Mouse (Mus musculus) erythroblast, adult 5-6 weeks (primary cell): ENCODE measurements around the gene Sltm. TPM values are rescaled to one million over a fixed set of nuclear protein-coding genes. Genes with fewer than 3 reads are reported as not detected.

ENCODE experiments used
- ATAC-seq: replicated peaks from 2 replicates; pipeline ENCODE4 v1.8.0; 2016; ENCODE audit warnings: moderate number of reproducible peaks, mild to moderate bottlenecking, moderate TSS enrichment, inconsistent platforms; ENCODE audit not compliant: poor library complexity, low FRiP score, severe bottlenecking
- total RNA-seq, 2 experiments: library from RNA; stranded (forward) in 1 of 2; stranded (reverse) in 1 of 2; fragments of 150-400 nt in 1 of 2; fragments of 200-764, 138-1000 nt in 1 of 2; gene quantifications; 2 replicates each; pipeline versions ENCODE4 v1.2.3 to v1.2.4; 2015 to 2017; ENCODE audit warnings: low replicate concordance in 2 of 2

The Sltm gene
- total RNA-seq (2015; ENCODE audit: low replicate concordance), result 15.4 and 29.9 TPM in 2 replicates
- 25.6 and 33.6 TPM in 2 replicates for total RNA-seq (2017; ENCODE audit: low replicate concordance)

- peak; percentile 94 for ATAC-seq
These were observed at the start of gene Sltm for GRCm38 (mm10) chr9:70542305-70543041. TSS of gene Sltm (plus strand) at chr9:70542754.

DNA sequence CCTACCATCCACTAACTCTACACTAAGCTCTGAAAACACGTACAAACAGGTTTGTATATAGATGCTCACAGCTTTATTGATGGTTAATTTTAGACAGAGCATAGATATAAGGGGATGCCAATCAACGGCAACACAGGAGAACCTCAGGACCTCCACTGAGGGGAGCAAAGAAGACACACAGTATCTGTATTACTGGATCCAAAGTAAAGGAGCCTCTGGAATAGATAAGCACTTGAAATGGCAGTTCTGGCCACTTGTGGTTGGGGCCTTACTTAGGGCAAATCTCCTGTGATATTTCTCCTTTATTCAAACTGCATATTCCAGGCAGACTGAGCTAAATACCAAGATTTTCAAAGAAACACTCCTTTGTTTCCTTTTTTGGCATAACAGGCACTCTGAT, 49.5 kb upstream of the Sltm start:
- no peak for ATAC-seq

DNA sequence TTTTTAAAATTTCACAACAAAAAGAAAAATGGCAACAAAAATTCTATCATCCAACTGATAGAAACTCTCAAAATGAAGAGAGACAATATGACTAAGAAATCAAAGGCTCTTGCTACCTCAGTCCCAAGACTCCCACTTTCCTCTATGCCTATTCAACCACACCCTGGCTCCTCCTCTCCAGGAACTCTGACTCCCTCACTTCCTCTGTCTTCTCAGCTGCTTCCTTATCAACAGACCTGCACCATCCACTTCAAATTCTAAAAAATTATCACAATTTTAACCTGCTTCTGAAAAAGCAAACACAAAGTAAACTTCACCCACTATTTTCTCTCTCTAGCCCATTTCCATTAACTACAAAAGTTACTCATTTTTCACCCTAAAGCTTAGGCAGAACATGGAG, 45.6 kb upstream of the Sltm start:
- ATAC-seq, result no peak

DNA sequence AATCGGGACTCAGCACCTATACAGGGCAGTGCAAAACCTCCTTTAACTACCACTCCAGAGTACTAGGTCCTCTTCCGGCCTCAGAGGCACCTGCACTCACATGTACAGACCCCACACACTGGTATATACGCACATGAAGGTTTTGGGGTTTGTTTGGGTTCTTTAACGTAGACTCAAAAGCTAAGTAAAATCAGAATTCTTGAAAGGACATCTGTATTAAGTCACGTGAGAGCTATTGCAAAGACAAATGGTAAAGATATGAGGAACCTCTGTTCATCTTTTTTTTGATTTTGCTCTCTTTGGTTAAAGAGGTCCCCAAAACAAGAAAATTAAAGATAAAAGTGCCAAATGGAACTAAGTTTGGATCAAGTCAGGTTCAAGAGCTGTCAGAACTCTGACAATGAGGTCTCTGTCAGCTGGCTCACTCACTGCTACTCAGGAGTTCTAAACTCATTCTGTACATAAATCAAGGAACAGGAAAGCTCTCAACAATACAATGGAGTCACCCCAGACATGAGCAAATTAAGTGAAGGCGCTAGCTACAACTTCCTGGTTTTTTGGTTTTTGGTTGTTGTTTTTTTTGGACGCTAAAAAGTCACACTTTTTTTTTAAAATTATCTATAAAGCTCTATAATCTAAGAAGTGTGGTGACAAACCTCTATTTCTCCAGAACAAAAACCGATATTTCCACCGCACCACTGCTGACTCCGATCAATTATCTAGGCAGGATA, 40.1 kb upstream of the Sltm start:
- no peak for ATAC-seq

DNA sequence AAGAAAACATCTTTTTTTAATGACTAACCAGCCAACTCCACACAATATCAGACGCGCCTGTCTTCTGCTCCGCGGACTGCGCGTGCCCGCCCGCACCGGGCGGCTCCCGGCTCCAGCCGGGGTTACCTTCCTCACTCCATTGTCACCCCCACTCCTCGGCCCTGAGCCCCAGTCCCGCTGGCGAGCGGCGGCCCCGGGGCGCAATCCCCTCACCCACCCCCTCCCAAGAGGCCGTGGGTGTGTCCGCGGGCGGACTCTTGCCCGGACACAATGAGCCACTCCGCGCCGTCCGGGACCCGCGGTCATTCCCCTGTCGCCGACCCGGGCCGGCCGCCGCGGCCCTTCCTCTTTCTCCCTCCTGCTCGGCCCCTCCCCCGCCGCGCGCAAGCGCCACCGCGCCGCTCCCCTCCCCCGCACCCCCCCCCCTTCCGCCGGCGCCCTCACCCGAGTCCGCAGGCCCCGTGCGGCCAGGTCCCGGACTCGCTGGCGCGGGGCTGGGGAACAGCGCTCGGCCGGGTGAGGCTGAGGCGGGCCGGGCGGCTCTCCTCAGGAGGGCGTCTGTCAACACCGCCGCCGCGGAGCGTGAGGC, 39.4 kb upstream of the Sltm start:
- ATAC-seq, result peak; percentile 70

- ATAC-seq, result peak; percentile 97
These were observed 38.9 kb upstream of the Sltm start, which contains the start of gene Rnf111 for GRCm38 (mm10) chr9:70503626-70504041. TSS of gene Rnf111 (minus strand) at chr9:70503725.

- no peak for ATAC-seq
These were observed 36.4 kb upstream of the Sltm start for GRCm38 (mm10) chr9:70506186-70506585.

DNA sequence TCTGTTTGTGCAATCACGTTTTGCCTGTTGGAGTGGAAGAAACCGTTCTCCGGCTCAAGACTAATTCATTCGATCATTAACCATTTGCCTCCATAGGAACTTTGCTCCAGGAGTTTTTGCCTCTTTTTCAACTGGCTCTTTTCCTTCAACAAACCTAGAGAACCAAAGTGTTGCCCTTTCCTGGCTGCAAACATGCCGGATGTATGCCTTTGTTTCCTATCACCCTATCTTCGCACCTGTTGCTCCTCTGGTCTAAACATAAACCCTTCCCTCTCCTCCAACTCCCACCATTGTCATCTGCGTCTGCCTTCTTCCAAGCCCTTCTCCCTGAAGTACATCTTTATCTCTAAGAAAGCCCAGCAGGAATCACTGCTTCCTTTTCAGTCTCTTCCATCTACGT, 35.8 kb upstream of the Sltm start:
- no peak for ATAC-seq

DNA sequence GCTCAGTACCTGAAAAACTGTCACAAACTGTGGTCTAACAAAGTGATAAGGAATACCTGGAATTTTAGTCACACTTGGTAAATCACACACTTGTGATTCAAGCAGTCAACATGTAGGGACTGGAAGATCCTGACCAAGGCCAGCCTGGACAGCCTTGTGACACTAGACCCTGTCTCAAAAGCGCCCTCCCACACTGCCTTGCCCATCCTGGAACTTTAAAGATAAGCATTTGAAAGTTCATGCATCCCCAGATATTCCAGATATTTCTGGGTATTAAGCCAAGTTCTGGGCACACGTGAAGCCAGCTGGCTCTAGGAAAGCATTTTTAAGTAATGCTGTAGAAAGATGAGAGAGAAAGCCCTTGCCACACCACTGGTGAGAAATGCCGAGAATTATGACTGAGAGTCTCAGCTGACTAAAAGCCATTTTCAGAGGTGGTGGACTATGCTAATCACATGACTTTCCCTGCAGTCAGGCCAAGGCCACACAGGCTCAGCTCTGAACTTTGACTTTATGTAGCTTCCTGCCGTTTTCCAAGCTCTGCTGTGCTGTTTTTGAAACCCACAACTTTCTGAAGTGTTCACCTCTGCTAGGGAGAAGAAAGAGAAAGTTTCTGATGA, 32.5 kb upstream of the Sltm start:
- no peak for ATAC-seq

DNA sequence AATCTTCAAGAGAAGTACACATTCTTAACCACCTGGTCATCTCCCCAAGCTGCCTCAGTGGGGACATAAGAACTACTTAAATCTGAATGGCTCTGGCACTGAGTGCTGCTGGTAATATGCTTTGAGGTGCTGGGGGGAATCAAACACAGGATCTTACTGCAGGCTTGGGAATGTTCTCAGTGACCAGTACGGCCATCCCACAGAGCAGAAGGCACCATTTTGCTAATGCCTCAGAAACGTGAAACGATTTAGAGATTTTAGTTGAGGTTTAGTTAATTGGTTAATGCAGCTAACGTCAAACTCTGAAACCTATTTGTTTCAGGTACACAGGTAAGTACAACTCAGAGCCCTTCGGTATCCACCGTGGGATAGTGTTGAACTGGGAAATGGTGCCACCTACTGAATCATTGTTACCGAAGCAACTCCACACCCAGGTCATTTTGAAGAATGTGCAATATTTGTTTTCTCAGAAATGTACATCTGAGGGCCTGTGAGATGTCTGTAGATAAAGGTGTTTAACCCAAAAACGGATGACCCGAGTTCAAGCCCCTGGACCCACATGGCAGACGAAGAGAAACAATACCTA, 31.5 kb upstream of the Sltm start:
- ATAC-seq, result no peak

- ATAC-seq, result no peak
These were observed 30.9 kb upstream of the Sltm start for GRCm38 (mm10) chr9:70511681-70512080.

- no peak for ATAC-seq
These were observed 21.9 kb upstream of the Sltm start for GRCm38 (mm10) chr9:70520651-70521050.

DNA sequence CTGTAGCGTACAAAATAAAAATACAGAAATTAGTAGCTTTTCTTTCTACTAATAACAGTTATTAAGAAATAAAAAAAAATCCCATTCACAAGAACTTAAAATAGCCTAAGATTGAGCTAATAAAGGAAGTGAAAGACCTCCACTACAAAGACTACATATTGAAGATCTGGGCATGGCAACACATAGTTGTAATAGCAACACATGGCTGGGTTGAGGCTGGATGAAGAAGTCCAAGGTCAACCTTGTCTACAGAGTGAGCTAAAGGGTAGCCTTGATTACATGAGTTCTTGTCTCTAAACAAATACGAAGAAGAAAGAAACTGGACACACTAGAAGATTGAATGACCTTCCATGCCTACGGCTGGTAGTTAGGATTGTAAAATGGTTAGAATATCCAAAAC, 18.7 kb upstream of the Sltm start:
- ATAC-seq, result no peak

- no peak for ATAC-seq
These were observed 18.2 kb upstream of the Sltm start for GRCm38 (mm10) chr9:70524366-70524765.

- ATAC-seq, result no peak
These were observed 9.2 kb upstream of the Sltm start for GRCm38 (mm10) chr9:70533328-70533727.

GRCm38 (mm10) chr9:70541584-70541983, 970 bp upstream of the Sltm start:
- ATAC-seq, result no peak

- ATAC-seq, result peak; percentile 63
These were observed 710 bp downstream of the Sltm start for GRCm38 (mm10) chr9:70543048-70543880.

- ATAC-seq, result no peak
These were observed 1.4 kb downstream of the Sltm start for GRCm38 (mm10) chr9:70543985-70544384.

DNA sequence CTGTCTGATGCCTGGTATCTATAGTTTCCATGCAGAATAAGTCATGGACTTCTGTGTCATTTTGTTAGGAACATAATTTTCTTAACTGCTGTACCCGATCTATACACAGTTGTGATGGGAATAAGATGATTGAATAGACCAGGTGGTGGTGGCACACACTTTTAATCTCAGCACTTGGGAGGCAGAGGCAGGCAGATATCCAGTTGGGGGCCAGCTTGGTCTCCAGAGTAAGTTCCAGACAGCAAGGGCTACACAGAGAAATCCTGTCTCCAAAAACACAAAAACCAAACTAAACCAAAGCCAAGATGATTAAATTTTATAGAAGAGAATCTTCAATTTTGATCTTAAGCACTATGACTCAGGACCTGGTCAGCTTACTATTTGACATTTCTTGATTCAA, 2.3 kb downstream of the Sltm start:
- no peak for ATAC-seq
